Mouse (Mus musculus) right cerebral cortex, postnatal 14 days (tissue): ENCODE results near the gene Pomp.

Experiments used
- DNase-seq: peaks from one replicate; pipeline ENCODE4 v3.0.0; 2022

The Pomp gene

GRCm38 (mm10) chr5:147860449-147861261 lies at the start of gene Pomp:
Gene Pomp (plus strand): TSS chr5:147860461.
- peak; percentile 91 for DNase-seq

- DNase-seq, result no peak
Observed at GRCm38 (mm10) chr5:147812255-147813040, 47.8 kb upstream of the Pomp start.

- no peak for DNase-seq
Observed at GRCm38 (mm10) chr5:147814971-147815370, 45.3 kb upstream of the Pomp start.

DNA sequence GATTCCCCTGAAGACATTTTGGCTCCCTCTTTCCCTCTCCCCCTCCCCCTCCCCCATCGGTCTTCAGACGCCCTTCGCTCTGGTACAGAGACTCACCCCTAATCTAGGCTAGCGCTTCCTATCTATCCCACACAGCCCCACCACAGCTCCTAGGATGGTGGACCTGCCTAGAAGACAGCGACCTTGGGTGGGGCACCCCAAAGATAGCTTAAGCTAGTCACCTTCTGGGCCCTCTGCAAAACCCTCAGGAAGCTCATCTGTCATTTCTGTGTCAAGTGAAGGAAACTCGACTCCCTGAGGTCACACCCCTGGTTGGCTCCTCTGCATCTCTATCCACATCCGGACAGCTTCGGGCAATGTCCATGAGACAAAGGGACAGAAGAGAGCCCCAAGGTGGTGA lies 44.7 kb upstream of the Pomp start:
- no peak for DNase-seq

GRCm38 (mm10) chr5:147816465-147816864 lies 43.8 kb upstream of the Pomp start:
- DNase-seq, result no peak

DNA sequence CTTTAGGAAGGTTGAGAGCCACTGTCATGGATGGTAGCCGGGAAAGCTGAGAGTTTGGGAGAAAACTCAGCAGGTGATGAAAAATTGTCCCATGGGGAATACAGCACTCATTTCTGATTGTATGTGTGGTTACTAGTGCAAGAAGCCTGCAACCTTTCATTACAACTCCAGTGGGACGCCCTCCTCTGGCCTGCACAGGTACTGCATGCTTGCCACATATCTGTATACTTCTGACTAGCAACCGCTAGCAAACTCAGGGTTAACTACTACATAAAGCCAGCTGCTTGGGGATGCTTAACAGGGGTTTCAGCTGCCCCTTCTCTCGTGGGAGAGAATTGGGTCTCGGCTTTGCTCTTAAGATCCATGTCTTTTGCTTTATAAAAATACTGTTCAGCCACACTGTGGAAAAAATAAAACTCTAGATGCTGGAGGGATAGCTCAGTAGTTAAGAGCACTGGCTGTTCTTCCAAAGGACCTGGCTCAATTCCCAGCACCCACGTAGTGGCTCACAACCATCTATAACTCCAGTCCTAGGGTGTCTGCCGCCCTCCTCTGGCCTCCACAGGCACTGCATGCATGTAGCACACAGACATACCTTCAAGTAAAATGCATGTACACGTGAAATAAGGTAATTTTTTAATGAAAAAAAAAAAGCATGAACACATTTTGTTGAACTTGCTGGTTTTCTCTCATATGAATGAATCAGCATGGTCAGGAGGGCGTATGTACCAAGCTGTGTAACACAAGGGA lies 42.3 kb upstream of the Pomp start:
- DNase-seq, result no peak

GRCm38 (mm10) chr5:147818866-147819265 lies 41.4 kb upstream of the Pomp start:
- DNase-seq, result no peak

DNA sequence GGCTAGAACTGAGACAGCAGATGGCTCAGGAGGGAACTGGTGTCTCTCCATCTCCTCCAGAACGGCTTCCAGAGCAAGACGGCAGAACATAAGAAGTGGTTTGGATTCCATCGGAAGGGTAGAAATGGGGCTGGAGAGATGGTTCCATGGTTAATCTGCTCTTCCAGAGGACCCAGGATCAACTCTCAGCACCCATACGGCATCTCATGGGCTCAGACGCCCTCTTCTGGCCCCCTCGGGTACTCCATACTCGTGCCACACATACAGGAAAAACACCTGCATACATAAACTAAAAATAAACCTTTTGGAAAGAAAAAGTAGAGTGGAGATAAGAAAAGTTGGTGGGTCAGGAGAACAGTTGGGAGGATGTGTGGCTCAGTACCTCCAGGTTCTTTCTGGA lies 40.4 kb upstream of the Pomp start:
- no peak for DNase-seq

DNA sequence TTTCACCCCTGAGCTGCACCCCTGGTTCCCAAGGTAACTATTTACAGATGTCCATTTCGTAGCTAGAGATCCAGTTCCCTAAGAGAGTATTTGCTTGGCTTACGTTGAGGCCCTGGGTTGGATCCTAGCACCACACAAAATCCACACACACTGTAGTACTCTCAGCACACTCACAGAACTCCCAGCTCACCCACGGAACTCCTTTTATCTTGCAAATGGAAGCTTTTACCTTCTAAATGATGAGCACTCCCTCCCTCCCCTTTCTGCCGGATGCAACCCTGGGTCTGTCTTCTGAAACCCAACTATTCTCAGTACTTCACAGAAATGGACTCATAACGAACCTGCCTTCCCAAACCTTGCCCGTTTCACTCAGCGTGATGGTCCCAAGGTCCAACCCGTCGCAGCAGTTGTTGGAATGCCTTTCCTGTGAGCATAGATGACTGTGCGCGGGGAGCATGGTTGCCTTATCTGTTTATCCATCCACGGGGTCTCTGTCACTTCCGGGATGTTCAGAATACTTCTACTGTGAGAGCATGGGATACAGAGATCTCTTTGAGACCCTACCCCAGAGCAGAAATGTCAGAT lies 36.1 kb upstream of the Pomp start:
- no peak for DNase-seq

DNA sequence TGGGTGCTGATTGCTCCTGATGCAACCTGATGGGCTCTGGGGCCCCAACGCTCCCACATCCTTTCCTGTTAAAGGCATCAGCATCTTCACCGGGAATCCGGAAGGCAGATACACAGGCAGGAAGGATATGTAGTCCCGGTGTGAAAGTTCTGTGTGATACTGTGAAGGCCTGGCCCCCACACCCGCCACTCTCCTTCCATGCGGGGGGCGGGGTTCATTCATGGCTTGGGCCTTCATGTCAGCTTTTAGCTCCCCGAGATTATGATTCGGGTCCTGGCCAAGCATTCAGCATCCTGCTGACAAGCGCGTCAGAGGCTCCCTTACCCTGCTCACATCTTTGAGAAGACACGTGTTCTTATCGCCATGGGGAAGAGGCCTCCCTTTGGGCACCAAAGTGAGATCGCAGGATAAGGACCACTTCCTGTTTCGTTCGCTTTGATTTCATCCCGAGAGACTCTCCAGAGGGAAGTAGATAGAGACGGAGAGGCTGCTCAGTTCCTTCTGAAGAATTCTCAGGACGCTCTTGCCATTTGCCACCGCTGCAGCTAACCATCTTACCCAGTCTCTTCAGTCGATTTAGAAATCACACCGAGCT lies 34.8 kb upstream of the Pomp start:
- DNase-seq, result no peak

- DNase-seq, result no peak
Observed at GRCm38 (mm10) chr5:147826091-147826490, 34.2 kb upstream of the Pomp start.

DNA sequence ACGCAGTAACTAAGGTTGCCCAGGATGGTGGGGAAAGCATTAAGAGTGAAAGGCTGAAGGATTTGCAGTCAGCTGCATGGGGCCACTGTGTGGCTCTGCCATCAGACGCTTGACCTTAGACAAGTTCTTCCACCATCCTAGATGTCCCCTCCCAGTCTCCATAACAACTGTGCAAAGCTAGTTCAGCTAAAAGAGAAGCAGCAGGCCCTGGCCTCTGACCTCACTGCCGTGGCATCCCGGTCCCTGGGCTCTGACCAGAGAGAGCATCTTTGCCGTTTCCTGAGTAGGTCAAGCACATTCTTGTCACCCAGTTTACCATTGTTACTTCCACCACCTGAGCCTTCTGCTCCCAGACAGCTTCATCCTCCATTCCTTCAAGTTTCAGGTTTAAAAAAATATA lies 33.7 kb upstream of the Pomp start:
- no peak for DNase-seq

DNA sequence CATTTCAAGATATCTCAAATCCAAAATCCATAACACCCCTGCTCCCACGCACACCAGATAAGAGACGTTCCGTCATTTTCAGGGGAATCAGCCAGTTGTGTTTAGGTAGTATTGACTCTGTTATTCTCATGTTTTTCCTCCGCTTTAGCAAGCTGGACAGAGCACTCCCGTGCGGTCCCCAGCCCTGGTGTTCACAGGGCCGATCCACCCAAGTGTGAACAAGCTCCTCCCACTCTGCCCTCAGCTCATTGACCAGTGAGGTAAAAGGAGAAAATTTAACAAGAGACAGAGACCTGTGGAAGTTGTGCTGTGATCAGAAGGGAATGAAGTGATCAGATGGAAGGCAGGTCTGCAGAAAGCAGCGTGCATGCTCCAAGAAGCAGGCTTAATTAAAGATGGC lies 31.4 kb upstream of the Pomp start:
- no peak for DNase-seq

- DNase-seq, result no peak
Observed at GRCm38 (mm10) chr5:147832842-147833241, 27.4 kb upstream of the Pomp start.

GRCm38 (mm10) chr5:147834841-147835500 lies 25.3 kb upstream of the Pomp start:
- DNase-seq, result no peak

DNA sequence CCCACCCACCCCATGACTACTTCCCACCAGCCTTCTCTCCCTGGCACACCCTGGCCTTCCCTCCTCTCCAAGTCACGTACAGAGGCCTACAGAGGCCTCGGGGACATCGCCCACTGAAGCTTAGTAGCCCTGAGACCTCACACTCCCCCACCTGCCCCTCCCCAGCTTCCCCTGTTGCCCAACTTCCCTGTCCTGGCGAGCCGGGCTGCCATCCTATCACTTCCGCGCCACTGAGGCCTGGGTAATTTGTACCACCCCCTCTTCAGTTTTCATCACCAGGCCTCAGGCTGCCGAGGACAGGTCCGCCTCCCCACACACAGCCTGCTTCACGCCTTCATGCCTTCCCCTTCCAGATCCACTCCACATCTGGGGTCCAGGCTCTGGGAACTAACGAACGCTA lies 20.8 kb upstream of the Pomp start:
- DNase-seq, result no peak

GRCm38 (mm10) chr5:147843340-147843739 lies 16.9 kb upstream of the Pomp start:
- DNase-seq, result no peak

DNA sequence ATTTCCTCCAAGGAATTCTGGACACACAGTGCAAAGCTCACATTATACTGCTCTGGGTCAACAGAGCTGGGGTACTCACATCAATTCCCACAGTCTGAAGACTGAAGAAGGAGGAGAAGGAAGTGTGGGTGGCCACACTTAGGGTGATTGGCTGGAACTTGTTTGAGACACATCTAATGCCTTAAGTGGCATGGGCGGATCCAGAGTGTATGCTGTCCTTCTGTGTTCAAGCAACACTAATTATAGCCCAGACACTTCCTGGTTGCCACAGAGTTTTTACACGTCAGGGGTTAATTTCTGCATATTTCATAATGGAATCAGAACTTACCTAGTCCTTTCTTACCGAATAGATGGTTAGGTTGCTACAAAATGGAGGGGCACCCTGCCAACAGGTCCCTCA lies 14.9 kb upstream of the Pomp start:
- no peak for DNase-seq

GRCm38 (mm10) chr5:147847361-147847760 lies 12.9 kb upstream of the Pomp start:
- no peak for DNase-seq

DNA sequence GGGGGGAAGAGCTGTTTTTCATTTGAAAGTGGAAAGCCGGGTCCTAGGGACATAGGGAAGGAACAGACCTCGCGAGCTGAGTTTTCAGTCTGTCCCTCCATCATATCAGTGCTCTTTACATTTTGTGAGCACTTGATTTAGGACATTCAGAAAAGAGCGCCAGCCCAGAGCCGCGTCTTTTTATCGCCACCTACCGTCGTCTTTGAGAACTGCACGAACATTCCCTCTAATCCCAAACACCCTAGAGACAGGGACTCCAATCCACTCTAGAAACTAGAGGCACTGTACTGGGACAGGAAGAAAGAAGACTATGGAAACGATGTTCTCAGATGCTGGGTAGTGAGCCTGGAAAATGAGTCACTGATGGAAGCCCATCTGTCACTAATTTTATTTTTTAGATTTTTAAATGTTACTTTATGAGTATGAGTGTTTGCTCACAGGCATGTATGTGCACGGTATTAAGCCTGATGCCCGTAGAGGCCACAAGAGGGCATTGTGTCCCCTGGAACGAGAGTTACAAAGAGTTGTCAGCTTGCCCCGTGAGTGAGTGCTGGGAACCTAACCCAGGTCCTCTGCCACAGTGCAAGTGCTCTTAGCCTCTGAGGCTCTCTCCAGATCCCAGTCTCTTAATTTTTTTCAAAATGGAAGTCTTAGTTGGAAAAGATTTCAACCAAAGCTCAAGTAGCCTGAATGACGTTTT lies 11.9 kb upstream of the Pomp start:
- peak; percentile 71 for DNase-seq

DNA sequence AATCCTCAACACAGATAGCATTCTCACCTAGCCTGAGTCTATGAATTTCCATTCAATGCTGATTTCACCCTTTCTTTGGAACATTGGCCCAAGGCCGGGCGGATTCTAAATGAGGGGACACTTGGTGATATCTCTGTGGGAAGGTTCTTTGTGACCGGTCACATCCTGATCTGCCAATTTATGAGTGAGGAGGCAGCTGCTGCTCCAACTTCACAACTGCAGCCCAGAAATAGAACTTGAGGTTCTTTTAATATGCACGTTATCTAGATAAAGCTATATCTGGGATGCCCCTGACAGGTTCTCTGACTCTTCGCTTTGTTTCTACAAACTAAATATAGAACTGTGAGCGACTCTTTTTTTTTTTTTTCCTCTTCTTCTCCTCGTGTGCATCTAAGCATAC lies 10.1 kb upstream of the Pomp start:
- no peak for DNase-seq

DNA sequence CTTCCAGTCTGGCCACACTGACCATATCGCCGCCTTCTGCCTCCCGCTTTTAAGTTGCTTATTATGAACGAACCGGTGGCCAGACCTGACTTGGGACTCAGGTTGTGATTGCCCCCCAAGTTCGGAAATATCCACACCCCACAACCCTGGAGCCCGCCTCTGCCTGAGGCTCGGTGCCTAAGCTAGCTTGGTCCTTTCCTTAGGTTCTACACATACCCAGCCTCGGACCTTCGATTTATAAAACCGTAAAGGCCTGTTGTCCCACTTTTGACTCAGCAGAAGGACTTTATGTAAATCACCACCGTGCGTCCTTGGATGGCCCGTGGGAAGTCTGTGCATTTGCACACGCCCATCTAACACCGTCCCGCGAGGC lies 199 bp upstream of the Pomp start:
- no peak for DNase-seq
